Comparison of ENCODE assay signal across 23 mouse cellular contexts in genomic region chr13:49547563-49548150, GRCm38 (mm10). TPM values are rescaled to one million over a fixed set of nuclear protein-coding genes. Genes with fewer than 3 reads are reported as not detected.
DNase-seq lines count a peak whose midpoint lies in the region; ATAC-seq and TF ChIP-seq lines count a peak whose summit lies in the region.
"Had no signal": no experiment of that assay in that cellular context is flagged by ENCODE, and none has a peak within 500 bp of the region (broad histone marks: within the 10 kb centered on the region; RNA-seq: fewer than 3 reads in every experiment).

No protein-coding gene starts in this region.

- H3K4me3 ChIP-seq in heart, embryonic 15.5 days, result no peak overlapping the region
- no peak overlapping the region for H3K4me3 ChIP-seq in lung, embryonic 15.5 days
- H3K4me3 ChIP-seq in lung, postnatal 0 days (ENCODE audit: low read depth, low read length), result no peak overlapping the region
- H3K4me3 ChIP-seq in embryonic fibroblast, embryonic 13.5 days (ENCODE audit: insufficient read depth, low read length), result no peak overlapping the region
- H3K4me3 ChIP-seq in stomach, embryonic 16.5 days (replicated peaks; ENCODE audit: low read length), result no peak overlapping the region
- H3K4me3 ChIP-seq: forebrain, embryonic 15.5 days; heart, embryonic 10.5 days; hindbrain, embryonic 15.5 days; neural tube, embryonic 15.5 days had no signal

- no peaks in the 10 kb centered on the region for H3K36me3 ChIP-seq in heart, embryonic 15.5 days
- H3K36me3 ChIP-seq in lung, embryonic 15.5 days, result no peaks in the 10 kb centered on the region
- H3K36me3 ChIP-seq in lung, postnatal 0 days (ENCODE audit: insufficient read depth, low read length), result no peaks in the 10 kb centered on the region
- no peaks in the 10 kb centered on the region for H3K36me3 ChIP-seq in stomach, embryonic 16.5 days (ENCODE audit: control insufficient read depth, insufficient read depth, low read length)
- H3K36me3 ChIP-seq: forebrain, embryonic 15.5 days; heart, embryonic 10.5 days; hindbrain, embryonic 15.5 days; neural tube, embryonic 15.5 days had no signal

- TF ChIP-seq CTCF in lung, postnatal 0 days (IDR thresholded peaks at IDR 0.05), result no peak
- no peak for TF ChIP-seq CTCF in embryonic fibroblast, embryonic 13.5 days (IDR thresholded peaks at IDR 0.05; ENCODE audit: borderline replicate concordance, insufficient read depth, low read length)

- ATAC-seq in heart, embryonic 15.5 days (replicated peaks; ENCODE audit: insufficient number of reproducible peaks, insufficient read depth, low FRiP score, low read depth), result no peak
- no peak for ATAC-seq in lung, embryonic 15.5 days (ENCODE audit: borderline replicate concordance, extremely low read depth, low FRiP score, low TSS enrichment)
- no peak for ATAC-seq in lung, postnatal 0 days
- no peak for ATAC-seq in stomach, embryonic 16.5 days (ENCODE audit: insufficient read depth, low FRiP score)
- ATAC-seq: forebrain, embryonic 15.5 days; midbrain, embryonic 16.5 days had no signal

- peak; percentile 27; the same call in 1 of the 2 replicates for TF ChIP-seq POLR2A in embryonic fibroblast, embryonic 13.5 days (IDR thresholded peaks at IDR 0.05; ENCODE audit: low read depth, low read length)

- H3K27me3 ChIP-seq in heart, embryonic 15.5 days, result no peaks in the 10 kb centered on the region
- no peaks in the 10 kb centered on the region for H3K27me3 ChIP-seq in lung, embryonic 15.5 days
- no peaks in the 10 kb centered on the region for H3K27me3 ChIP-seq in lung, postnatal 0 days (replicated peaks; ENCODE audit: insufficient read depth, low read length)
- H3K27me3 ChIP-seq in stomach, embryonic 16.5 days (ENCODE audit: control insufficient read depth, insufficient read depth, low read length), result no peaks in the 10 kb centered on the region
- H3K27me3 ChIP-seq: forebrain, embryonic 15.5 days; hindbrain, embryonic 15.5 days; neural tube, embryonic 15.5 days had no signal

- H3K4me1 ChIP-seq in heart, embryonic 15.5 days (replicated peaks), result 0 out of 2 replicates have a peak, but pooled peaks cover 2% of the 10 kb centered on the region
- H3K4me1 ChIP-seq in lung, embryonic 15.5 days, result no peaks in the 10 kb centered on the region
- H3K4me1 ChIP-seq in lung, postnatal 0 days (ENCODE audit: insufficient read depth, low read depth, low read length), result no peaks in the 10 kb centered on the region
- H3K4me1 ChIP-seq in embryonic fibroblast, embryonic 13.5 days (ENCODE audit: control insufficient read depth, insufficient read depth, low read length), result peaks cover 14% of the 10 kb centered on the region
- peaks cover 5% of the 10 kb centered on the region; the same call in 1 of the 2 replicates for H3K4me1 ChIP-seq in stomach, embryonic 16.5 days (ENCODE audit: control insufficient read depth, insufficient read depth, low read length)
- H3K4me1 ChIP-seq: forebrain, embryonic 15.5 days; hindbrain, embryonic 15.5 days; neural tube, embryonic 15.5 days had no signal

- no peak for DNase-seq in heart, adult 11 months
- no peak for DNase-seq in lung, postnatal 0 days (ENCODE audit: low spot score)
- no peak for DNase-seq in left cerebral cortex, postnatal 14 days (ENCODE audit: low spot score in 2 of 2)
- DNase-seq in retina, embryonic 14.5 days (ENCODE audit: low spot score), result no peak
- DNase-seq: adrenal gland, adult 2 months; cerebellum, postnatal 10 days; gastrocnemius, postnatal 36 days; kidney, adult 8-10 months; liver; lung, postnatal 36 days; right cerebral cortex, postnatal 25 days; thymus, postnatal 14 days had no signal

- no peak overlapping the region for H3K4me2 ChIP-seq in heart, embryonic 15.5 days
- H3K4me2 ChIP-seq in lung, embryonic 15.5 days, result no peak overlapping the region
- H3K4me2 ChIP-seq in lung, postnatal 0 days (replicated peaks; ENCODE audit: low read depth, low read length), result no peak overlapping the region
- H3K4me2 ChIP-seq in stomach, embryonic 16.5 days (ENCODE audit: low read depth, low read length), result peak overlapping the region; percentile 31; the same call in 1 of the 2 replicates
- H3K4me2 ChIP-seq: forebrain, embryonic 15.5 days; hindbrain, embryonic 15.5 days; neural tube, embryonic 15.5 days had no signal

- 73% methylated on average over 1 of the region's 1 CpGs for WGBS in heart, embryonic 15.5 days
- WGBS in lung, embryonic 15.5 days, result 65% methylated on average over 1 of the region's 1 CpGs
- WGBS in lung, postnatal 0 days, result 71% methylated on average over 1 of the region's 1 CpGs
- WGBS in stomach, embryonic 16.5 days, result 61% methylated on average over 1 of the region's 1 CpGs

- intact Hi-C loops in left cerebral cortex, postnatal 14 days (cut with DNase I), result no loop called here

- H3K27ac ChIP-seq in heart, embryonic 15.5 days, result 0 out of 2 replicates have a peak overlapping the region, but pooled peaks have one; percentile 25
- H3K27ac ChIP-seq in lung, embryonic 15.5 days, result 0 out of 2 replicates have a peak overlapping the region, but pooled peaks have one; percentile 33
- H3K27ac ChIP-seq in lung, postnatal 0 days (ENCODE audit: low read length), result no peak overlapping the region
- peak overlapping the region; percentile 84 for H3K27ac ChIP-seq in embryonic fibroblast, embryonic 13.5 days (ENCODE audit: insufficient read depth, low read length)
- H3K27ac ChIP-seq in stomach, embryonic 16.5 days (ENCODE audit: low read length), result peak overlapping the region; percentile 72
- H3K27ac ChIP-seq: forebrain, embryonic 15.5 days; heart, embryonic 10.5 days; hindbrain, embryonic 15.5 days; neural tube, embryonic 15.5 days had no signal

- no peaks in the 10 kb centered on the region for H3K9me3 ChIP-seq in heart, embryonic 15.5 days (replicated peaks)
- no peaks in the 10 kb centered on the region for H3K9me3 ChIP-seq in lung, embryonic 15.5 days
- H3K9me3 ChIP-seq in lung, postnatal 0 days (ENCODE audit: low read length), result no peaks in the 10 kb centered on the region
- no peaks in the 10 kb centered on the region for H3K9me3 ChIP-seq in stomach, embryonic 16.5 days (replicated peaks; ENCODE audit: control insufficient read depth, low read length)
- H3K9me3 ChIP-seq: forebrain, embryonic 15.5 days; heart, embryonic 10.5 days; hindbrain, embryonic 15.5 days; neural tube, embryonic 15.5 days had no signal

- H3K9ac ChIP-seq in heart, embryonic 15.5 days, result no peak overlapping the region
- no peak overlapping the region for H3K9ac ChIP-seq in lung, embryonic 15.5 days
- no peak overlapping the region for H3K9ac ChIP-seq in lung, postnatal 0 days (replicated peaks; ENCODE audit: low read depth)
- H3K9ac ChIP-seq in stomach, embryonic 16.5 days (ENCODE audit: low read length), result no peak overlapping the region
- H3K9ac ChIP-seq: forebrain, embryonic 15.5 days; hindbrain, embryonic 15.5 days; neural tube, embryonic 15.5 days had no signal

- no peak for TF ChIP-seq EP300 in lung, postnatal 0 days (IDR thresholded peaks at IDR 0.05)

RNA-seq across cellular contexts. Expression of gene Aspn, which starts 3.4 kb away (rescaled TPM):
- polyA plus RNA-seq in heart, embryonic 15.5 days (2015; fragmentation: Nextera tagmentation; extraction: Ambion mirVana), result 31.8 and 32.2 TPM in 2 replicates
- 30.6 and 32.0 TPM in 2 replicates for polyA plus RNA-seq in lung, embryonic 15.5 days (2015; fragmentation: Nextera tagmentation; extraction: Ambion mirVana)
- polyA plus RNA-seq in lung, postnatal 0 days (2015; fragmentation: Nextera tagmentation; extraction: Ambion mirVana), result 102 and 115 TPM in 2 replicates
- polyA plus RNA-seq in embryonic fibroblast, embryonic 13.5 days (2011; ENCODE audit: insufficient read length, low read depth, missing spikeins), result 134 and 402 TPM in 2 replicates
- polyA plus RNA-seq in stomach, embryonic 16.5 days (2015; fragmentation: Nextera tagmentation; extraction: Ambion mirVana), result 119 and 131 TPM in 2 replicates
- total RNA-seq in left cerebral cortex, postnatal 14 days (2021), result 1 to 10 TPM; 1.4 to 1.9 TPM

RNA-seq across cellular contexts. Expression of gene Omd, which starts 34.6 kb away (rescaled TPM):
- 0.73 and 1.2 TPM in 2 replicates for polyA plus RNA-seq in heart, embryonic 15.5 days (2015; fragmentation: Nextera tagmentation; extraction: Ambion mirVana)
- polyA plus RNA-seq in lung, embryonic 15.5 days (2015; fragmentation: Nextera tagmentation; extraction: Ambion mirVana), result 0.92 and 1.1 TPM in 2 replicates
- 0.54 and 0.74 TPM in 2 replicates for polyA plus RNA-seq in lung, postnatal 0 days (2015; fragmentation: Nextera tagmentation; extraction: Ambion mirVana)
- 1.8 and 8.3 TPM in 2 replicates for polyA plus RNA-seq in embryonic fibroblast, embryonic 13.5 days (2011; ENCODE audit: insufficient read length, low read depth, missing spikeins)
- 0.85 and 1.1 TPM in 2 replicates for polyA plus RNA-seq in stomach, embryonic 16.5 days (2015; fragmentation: Nextera tagmentation; extraction: Ambion mirVana)
- 1 to 10 TPM; 1.5 to 1.9 TPM for total RNA-seq in left cerebral cortex, postnatal 14 days (2021)
- polyA plus RNA-seq: large intestine, adult 2 months had no signal

RNA-seq across cellular contexts. Expression of gene Ecm2, which starts 43.0 kb away (rescaled TPM):
- 4.6 and 5.7 TPM in 2 replicates for polyA plus RNA-seq in heart, embryonic 15.5 days (2015; fragmentation: Nextera tagmentation; extraction: Ambion mirVana)
- polyA plus RNA-seq in lung, embryonic 15.5 days (2015; fragmentation: Nextera tagmentation; extraction: Ambion mirVana), result 1.3 and 1.6 TPM in 2 replicates
- polyA plus RNA-seq in lung, postnatal 0 days (2015; fragmentation: Nextera tagmentation; extraction: Ambion mirVana), result 3.1 and 3.6 TPM in 2 replicates
- 0.55 and 1.7 TPM in 2 replicates for polyA plus RNA-seq in embryonic fibroblast, embryonic 13.5 days (2011; ENCODE audit: insufficient read length, low read depth, missing spikeins)
- polyA plus RNA-seq in stomach, embryonic 16.5 days (2015; fragmentation: Nextera tagmentation; extraction: Ambion mirVana), result 1.4 and 1.5 TPM in 2 replicates
- total RNA-seq in left cerebral cortex, postnatal 14 days (2021), result 1 to 10 TPM; 2.0 to 2.4 TPM

RNA-seq across cellular contexts. Expression of gene Tes3-ps, which starts 54.5 kb away (rescaled TPM):
- 0.71 and 0.87 TPM in 2 replicates for polyA plus RNA-seq in heart, embryonic 15.5 days (2015; fragmentation: Nextera tagmentation; extraction: Ambion mirVana)
- polyA plus RNA-seq in lung, embryonic 15.5 days (2015; fragmentation: Nextera tagmentation; extraction: Ambion mirVana), result 0.94 and 1.4 TPM in 2 replicates
- 0.35 and 0.49 TPM in 2 replicates for polyA plus RNA-seq in lung, postnatal 0 days (2015; fragmentation: Nextera tagmentation; extraction: Ambion mirVana)
- polyA plus RNA-seq in embryonic fibroblast, embryonic 13.5 days (2011; ENCODE audit: insufficient read length, low read depth, missing spikeins), result 2.9 and 4.2 TPM in 2 replicates
- 0.74 and 1.2 TPM in 2 replicates for polyA plus RNA-seq in stomach, embryonic 16.5 days (2015; fragmentation: Nextera tagmentation; extraction: Ambion mirVana)
- total RNA-seq in left cerebral cortex, postnatal 14 days (2021), result 1 to 10 TPM; 1.3 to 2.4 TPM
- polyA plus RNA-seq: adrenal gland, adult 2 months; spleen, adult 2 months had no signal
